In the genomic region with DNA sequence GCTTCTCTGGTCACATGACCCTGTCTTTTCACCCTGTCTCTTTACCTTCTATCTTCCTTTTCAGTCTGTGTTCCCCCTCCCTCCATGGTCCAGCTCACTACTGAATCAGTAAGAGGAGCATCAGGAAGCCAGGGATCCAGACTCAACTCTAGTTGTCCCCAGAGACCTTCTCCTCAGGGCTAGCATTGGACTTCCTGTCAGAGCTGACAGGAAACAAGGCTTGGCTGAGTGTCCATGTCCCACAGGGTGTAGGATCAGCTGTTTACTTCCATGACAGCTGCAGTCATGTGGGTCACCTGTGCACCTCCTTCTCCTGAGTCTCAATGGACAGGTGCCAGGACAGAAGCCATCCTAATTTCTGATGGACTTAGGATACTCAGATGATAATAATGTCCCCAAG, we compare ENCODE assay signal across 40 mouse cellular contexts. TPM values are rescaled to one million over a fixed set of nuclear protein-coding genes. Genes with fewer than 3 reads are reported as not detected.
"Had no signal": no experiment of that assay in that cellular context is flagged by ENCODE, and none has a peak within 500 bp of the region (broad histone marks: within the 10 kb centered on the region; RNA-seq: fewer than 3 reads in every experiment).

No protein-coding gene starts in this region.

RNA-seq across cellular contexts. Expression of a gene that starts 8.0 kb away (rescaled TPM):
- total RNA-seq: left cerebral cortex, postnatal 10 days; left cerebral cortex, postnatal 14 days; left cerebral cortex, postnatal 25 days; left cerebral cortex, postnatal 36 days; left cerebral cortex, postnatal 4 days; liver, adult 2 months; megakaryocyte progenitor cell, adult 5-6 weeks; megakaryocyte, adult 5-6 weeks; megakaryocyte-erythroid progenitor cell, adult 5-6 weeks; midbrain, postnatal 0 days; monocyte, adult 5-6 weeks had no signal
- polyA plus RNA-seq: limb, embryonic 10.5 days; limb, embryonic 11.5 days; limb, embryonic 12.5 days; limb, embryonic 13.5 days; limb, embryonic 15.5 days; liver, embryonic 11.5 days; lung, adult 2 months; lung, embryonic 14.5 days; lung, embryonic 15.5 days; lung, embryonic 16.5 days; lung, postnatal 0 days; macrophage; midbrain, embryonic 10.5 days; midbrain, embryonic 11.5 days; midbrain, embryonic 12.5 days; midbrain, embryonic 13.5 days; midbrain, embryonic 14.5 days; midbrain, embryonic 15.5 days; midbrain, embryonic 16.5 days; midbrain, postnatal 0 days; myocyte; neural tube, embryonic 11.5 days; neural tube, embryonic 12.5 days had no signal

RNA-seq across cellular contexts. Expression of a gene that starts 39.9 kb away (rescaled TPM):
- total RNA-seq: left cerebral cortex, postnatal 10 days; left cerebral cortex, postnatal 14 days; left cerebral cortex, postnatal 25 days; left cerebral cortex, postnatal 36 days; left cerebral cortex, postnatal 4 days; liver, adult 2 months; megakaryocyte progenitor cell, adult 5-6 weeks; megakaryocyte, adult 5-6 weeks; megakaryocyte-erythroid progenitor cell, adult 5-6 weeks; midbrain, postnatal 0 days; monocyte, adult 5-6 weeks had no signal
- polyA plus RNA-seq: limb, embryonic 10.5 days; limb, embryonic 11.5 days; limb, embryonic 12.5 days; limb, embryonic 13.5 days; limb, embryonic 14.5 days; limb, embryonic 15.5 days; liver, adult 2 months; liver, embryonic 11.5 days; liver, embryonic 12.5 days; liver, embryonic 13.5 days; liver, embryonic 14.5 days; liver, embryonic 15.5 days; liver, embryonic 16.5 days; liver, postnatal 0 days; lung, adult 2 months; lung, embryonic 14.5 days; lung, embryonic 15.5 days; lung, embryonic 16.5 days; lung, postnatal 0 days; macrophage; midbrain, embryonic 10.5 days; midbrain, embryonic 11.5 days; midbrain, embryonic 12.5 days; midbrain, embryonic 13.5 days; midbrain, embryonic 14.5 days; midbrain, embryonic 15.5 days; midbrain, embryonic 16.5 days; midbrain, postnatal 0 days; myocyte; neural tube, embryonic 11.5 days; neural tube, embryonic 12.5 days had no signal
